Mouse (Mus musculus): ENCODE measurements around the gene E130114P18Rik.

- TF ChIP-seq CTCF (IDR thresholded peaks at IDR 0.05; ENCODE audit: extremely low read depth, insufficient read length, insufficient replicate concordance, low read depth, low read length) = no peak
- no peak for TF ChIP-seq POLR2A (IDR thresholded peaks at IDR 0.05; ENCODE audit: low read depth, low read length)
These were observed 200.4 kb downstream of the E130114P18Rik start for GRCm38 (mm10) chr4:97577431-97577830.

Data from small intestine, adult 2 months (tissue).